Mouse (Mus musculus) layer of hippocampus, postnatal 14 days (tissue): ENCODE data around the gene Sox10. TPM values are rescaled to one million over a fixed set of nuclear protein-coding genes. Genes with fewer than 3 reads are reported as not detected.

Experiments used
- DNase-seq, 2 experiments: peaks; one replicate each; pipeline ENCODE4 v3.0.0; 2021 to 2022; ENCODE audit warnings: low spot score in 2 of 2, mixed read lengths in 1 of 2
- long read RNA-seq, 2 experiments: library from polyadenylated mRNA; stranded (forward); transcript quantifications; one replicate each; pipeline ENCODE4 v2.0.0; 2021
- total RNA-seq, 2 experiments: library from RNA; stranded (reverse); gene quantifications; 2 replicates each; pipeline ENCODE4 v1.2.3; 2021

The Sox10 gene
- 10 to 100 TPM; 52.2 to 54.1 TPM for total RNA-seq
- long read RNA-seq, experiment 1, transcript Sox10-201 (4 exons, 2,713 nt): major isoform, 38 of 50 reads
- long read RNA-seq, experiment 1, partial matches to known transcripts: 4 of 50 reads
- long read RNA-seq, experiment 1, other reads (novel, unspliced or antisense): 8 of 50 reads
- long read RNA-seq, experiment 2, transcript Sox10-201 (4 exons, 2,713 nt): major isoform, 38 of 66 reads
- long read RNA-seq, experiment 2, partial matches to known transcripts: 16 of 66 reads
- long read RNA-seq, experiment 2, other reads (novel, unspliced or antisense): 12 of 66 reads

DNA sequence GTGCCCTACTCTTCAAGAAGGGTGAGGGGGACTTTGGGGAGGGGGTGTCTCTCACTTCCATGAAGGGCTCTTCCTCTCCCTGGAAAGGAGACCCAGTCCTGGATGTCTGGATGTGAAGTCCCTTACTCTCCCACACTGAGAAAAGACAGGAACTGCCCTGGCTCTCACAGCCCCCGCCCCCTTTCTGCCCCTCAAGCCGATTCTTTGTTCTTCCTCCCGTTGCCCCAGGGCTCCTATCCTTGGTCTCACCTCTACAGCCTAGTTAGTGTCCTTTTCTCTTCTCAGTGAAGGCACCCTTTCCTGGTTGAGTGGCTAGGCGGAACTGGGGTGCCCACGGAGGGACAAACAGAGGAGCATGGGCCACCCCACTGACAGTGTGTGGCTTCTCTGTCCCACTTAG, at the start of gene Sox10:
Gene Sox10 (minus strand): TSS at position 101 of the 400 bp plus-strand sequence.
- no peak for DNase-seq

DNA sequence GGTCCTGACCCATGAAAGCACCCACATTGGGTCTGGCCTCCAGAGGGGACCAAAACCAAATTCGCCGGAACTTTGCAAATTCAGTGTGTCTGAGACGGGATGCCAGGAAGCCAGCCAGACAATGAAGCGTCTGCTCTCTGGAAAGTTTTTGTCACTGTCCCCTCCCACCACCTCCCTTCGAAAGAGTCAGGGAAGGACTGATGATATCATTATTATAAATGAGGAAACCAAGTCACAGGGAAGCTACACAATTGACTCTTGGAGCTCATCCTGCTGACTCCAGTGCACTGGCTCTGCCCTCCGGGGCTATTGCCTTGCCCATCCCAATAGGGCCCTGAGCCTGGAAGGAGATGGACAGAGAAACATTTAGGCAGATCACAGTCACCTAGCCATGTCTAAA, 48.6 kb upstream of the Sox10 start:
- no peak for DNase-seq

DNA sequence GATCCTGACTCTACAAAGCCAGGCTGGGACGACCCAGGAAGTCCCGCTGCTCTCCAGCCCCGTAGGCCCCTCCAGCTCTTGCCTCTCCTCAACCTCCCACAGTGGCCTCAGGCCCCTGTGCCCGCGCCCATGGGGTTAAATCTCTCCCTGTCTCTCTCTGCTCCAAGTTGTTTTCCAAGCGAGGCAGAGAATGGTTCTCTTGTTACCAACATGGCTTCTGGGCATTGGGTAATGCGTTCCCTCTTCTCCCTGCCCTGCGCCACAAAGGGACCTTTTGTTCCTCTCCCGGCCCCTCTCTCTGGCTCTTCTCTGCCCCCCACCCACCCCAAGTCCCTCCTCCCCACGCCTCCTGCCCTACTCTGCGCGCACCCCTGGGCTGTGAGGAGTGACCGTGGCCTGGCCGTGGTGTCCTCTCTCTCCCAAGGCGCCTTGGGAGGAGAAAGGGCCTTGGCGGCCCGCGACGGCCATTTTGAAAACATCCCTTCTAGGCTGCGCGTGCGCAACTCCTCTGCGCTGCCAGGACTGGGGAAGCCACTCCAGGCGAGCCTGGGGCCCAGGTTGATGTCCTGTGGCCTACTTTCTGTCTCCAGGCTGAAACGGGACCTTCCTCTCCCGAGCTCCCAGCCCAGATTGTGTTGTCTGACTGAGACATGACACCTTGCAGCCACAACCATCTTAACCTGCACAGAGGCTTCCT, 47.9 kb upstream of the Sox10 start:
- DNase-seq: no peak

DNA sequence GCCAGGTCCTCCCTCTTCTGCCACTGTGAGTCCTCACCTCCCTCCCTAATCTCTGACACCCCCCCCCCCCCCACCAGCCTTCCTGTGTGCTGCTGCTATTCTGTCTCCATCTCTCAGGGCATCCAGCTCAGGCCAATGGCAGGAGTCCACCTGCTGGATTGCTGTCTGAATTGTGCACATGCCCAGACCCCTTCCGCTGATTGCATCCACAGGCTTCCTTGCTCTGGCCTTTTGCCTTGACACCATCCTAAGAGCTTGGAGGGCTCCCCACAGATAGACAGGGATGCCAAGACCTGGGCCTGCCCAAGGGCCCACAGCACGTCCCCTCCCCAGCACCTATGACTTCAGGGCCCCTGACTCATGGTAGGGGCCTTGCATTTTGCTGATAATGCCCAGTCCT, 45.3 kb upstream of the Sox10 start:
- DNase-seq: no peak

DNA sequence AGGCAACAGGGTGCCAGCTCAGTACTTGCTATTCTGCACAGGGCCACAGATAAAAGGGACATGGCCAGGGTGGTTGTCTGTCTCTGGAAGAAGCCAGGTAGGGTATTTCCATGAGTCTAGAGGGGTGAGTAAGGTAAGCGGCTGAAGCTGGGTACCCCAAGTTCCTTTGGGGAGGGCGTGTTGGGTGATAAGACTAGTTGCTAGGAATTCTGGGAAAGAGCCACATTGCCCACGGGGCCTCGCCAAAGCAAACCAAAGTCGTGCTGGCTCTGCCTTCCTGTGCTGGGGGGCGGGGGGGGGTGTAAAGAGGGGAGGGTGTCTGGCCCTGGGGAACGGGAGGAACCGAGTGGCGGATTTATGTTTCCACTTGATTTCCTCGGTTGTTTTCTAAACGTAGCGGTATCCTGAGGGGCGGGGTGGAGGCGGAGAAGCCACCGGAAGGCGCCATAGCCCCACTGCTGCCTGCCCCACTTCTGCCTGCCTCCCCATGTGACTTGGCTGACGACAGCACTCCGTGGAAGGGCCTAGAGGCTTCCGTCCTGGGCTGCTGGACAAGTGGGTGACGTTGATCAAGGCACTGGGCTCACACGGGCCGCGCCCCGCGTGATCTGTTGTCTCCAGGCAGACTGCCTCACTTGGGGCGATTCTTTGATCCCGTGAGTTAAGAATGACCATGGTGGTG, 43.9 kb upstream of the Sox10 start:
- no peak for DNase-seq

DNA sequence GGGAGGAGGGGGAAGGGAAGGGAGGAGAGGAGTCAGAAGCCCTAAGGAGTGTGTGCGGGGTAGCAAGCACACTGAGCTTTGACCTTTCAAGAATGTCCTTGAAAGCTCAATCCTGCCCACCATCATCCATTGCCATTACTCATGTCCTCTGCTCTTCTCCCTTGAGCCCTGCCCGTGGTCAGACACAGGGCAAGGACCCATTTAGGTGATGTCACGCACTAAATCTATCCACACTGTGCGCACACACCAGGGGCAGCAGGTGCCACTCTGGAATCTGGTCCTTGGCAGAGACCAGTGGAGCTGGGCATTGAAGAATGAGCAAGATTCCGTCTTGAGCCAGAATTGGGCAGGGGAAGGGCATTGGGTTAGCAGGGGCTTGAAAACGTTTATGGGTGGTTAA, 43.2 kb upstream of the Sox10 start:
- DNase-seq: no peak

DNA sequence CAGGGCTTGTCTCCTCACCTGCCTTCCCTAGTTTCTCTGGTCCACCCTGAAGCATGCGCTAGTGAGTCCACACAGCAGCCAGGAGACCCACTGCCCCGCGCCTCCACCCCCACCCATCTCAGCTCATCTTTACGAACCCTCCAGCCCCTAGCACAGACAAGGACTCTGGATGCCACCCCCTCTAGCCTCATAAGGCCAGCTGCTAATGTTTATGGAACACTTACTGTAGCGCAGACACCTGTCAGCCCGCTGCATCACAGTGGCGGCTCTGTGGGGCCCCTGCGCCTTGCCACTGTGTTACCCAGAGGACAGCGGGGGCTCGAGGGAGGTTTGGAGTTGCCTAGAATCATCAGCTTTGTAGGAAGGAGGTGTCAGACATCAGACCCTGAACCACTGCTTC, 37.5 kb upstream of the Sox10 start:
- no peak for DNase-seq

DNA sequence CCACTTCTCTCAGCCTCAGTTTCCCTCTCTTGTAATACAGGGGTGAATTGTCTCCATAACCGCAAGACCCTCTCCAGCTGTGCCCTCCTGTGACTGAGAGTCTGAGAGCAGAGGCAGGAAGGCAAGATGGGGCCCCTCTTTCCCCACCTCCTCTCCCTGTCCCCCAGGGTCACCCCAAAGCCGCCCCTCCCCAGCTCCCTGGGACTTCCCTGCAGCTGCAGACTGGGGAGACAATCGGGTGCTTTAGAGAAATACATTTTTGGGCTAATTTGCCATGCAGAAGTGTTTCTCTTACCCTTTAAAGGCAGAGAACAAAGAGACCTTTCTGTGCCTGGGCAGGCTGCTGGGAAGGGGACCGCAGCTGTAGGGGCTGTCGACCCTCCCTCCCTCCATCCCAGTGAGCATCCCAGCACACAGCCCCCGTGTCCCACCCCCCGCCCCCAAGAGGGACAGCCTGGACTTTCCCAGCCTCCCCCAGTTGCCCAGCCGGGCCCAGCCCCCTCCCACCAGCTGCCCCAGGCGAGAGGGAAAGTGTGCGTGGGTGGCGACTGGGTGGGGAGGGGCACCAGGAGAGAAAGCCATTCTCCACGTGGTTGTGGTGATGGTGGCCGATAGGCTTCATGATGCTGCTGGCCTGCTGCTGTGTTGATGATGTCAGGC, 36.6 kb upstream of the Sox10 start:
- DNase-seq: peak in 1 of 2 experiments; percentile 52

DNA sequence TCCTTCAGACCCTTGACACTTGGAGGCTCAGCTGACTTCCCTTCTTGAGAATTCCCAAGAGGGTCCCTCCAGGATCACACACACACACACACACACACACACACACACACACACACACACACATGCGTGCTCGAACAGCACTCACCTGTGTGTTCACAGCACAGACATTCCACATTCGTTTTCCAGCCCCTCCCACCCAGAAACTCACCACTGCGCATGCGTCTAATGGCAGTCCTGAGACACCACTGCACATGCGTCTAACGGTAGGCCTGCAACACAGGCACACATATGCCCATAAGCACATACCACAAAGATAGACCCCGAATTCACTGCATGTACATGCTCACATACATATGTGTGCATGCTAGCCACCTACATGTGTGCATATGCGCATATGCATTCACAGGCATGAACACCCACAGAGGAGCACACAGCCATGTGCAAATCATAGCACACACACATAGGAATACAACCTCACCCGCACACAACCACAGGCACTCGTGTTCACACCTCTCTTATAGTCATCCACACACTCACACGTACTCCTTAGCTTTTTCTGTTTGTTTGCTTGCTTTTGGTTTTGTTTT, 34.4 kb upstream of the Sox10 start:
- no peak for DNase-seq

DNA sequence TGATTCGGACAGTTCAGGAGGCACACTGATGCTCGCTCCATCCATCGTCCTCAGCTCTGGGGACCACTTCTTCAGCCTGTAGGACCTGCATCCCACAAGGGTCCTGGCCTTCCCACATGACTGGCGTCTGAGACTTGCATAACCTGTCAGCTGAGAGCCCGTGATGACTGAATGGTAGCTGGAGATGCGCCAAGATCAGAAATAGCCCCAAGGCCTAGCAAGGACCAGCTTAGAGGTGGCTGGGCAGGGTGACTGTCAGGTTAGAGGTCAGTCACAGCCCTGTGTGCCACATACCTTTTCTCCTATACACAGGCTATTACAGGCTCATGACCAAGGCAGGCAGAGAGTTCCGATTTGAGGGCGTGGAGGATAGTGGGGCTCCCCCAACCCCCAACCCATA, 30.5 kb upstream of the Sox10 start:
- no peak for DNase-seq

DNA sequence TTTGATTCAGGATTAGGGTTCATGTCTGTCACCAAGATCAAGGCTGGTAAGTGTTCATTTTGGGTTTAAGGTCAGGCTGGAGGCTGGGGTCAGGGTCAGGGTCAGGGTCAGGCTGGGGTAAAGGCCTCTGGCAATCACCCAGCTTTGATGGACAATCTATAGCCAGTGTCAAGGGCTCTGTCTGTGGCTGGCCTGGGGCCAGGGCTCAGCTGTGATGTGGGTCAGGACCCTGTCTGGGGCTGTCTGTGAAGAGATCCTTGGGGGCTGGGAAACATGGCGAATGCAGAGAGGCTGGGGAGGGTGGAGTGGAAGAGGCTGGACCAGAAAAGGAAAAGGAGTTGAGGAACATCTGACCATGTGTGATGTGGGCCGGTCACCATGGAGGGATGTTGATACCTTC, 29.9 kb upstream of the Sox10 start:
- no peak for DNase-seq

DNA sequence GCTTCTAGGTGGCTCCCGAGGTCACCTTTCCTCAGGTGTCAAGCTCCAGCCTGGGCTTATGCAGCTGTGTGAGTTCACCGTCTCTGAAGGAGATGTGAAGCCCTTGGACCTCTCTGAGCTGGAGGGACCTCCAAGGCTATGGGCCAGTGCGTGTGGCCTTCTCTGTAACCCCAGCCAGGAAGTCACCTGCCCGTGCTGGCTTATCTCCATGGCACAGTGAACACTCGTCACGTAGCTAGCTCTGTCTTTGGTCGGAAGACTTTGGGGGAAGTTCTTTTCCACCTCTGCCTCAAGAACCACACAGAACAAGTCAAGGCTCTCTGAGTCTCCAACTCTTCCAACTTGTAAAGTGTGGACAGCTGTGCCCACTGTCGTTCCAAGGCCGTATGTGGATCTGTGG, 29.0 kb upstream of the Sox10 start:
- DNase-seq: no peak

DNA sequence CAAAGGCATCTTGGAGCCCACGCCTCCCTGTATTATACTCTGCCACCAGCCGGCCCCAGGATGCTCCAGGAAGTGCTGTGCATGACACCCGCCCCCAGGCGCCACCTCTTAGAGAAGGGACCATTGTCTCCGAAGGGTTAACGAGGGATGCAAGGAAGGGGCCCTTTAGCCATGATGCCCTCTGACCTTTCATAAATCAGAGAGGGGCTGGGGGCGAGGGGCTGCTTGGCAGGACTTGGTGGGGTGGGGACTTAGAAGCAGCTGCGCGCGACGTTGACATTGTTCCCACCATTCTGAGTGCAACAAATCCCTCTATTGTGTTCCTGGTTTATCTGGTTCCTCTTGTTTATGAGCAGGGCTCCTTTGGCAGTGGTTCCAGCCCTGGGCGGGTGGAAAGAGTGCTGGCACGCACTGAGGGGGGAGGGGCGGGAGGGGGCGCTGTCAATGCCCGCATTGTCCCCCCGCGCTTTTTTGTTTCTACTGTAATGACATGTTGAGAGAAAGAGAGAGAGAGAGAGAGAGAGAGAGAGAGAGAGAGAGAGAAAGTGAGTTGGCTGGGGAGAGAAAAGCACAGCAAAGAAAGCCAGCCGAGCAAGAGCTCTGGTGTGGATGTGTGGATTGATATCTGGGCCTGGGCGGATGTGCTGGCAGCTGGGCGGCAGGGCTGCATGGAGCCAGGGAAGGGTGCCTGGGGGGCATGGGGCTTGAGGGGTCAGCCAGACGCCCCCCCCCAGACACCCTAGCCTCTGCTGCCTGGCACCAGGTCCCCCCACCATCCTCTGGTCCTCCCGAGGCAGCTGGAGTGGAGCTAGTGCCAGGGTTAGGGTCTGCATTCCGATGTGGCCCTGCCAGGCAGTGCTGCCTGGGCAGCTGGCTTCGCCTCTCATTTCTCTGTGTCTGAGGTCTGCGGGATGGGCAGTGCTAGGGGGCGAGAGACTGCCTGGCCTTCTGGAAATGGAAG, 28.1 kb upstream of the Sox10 start:
- peak; percentile 59 to 71 for DNase-seq

DNA sequence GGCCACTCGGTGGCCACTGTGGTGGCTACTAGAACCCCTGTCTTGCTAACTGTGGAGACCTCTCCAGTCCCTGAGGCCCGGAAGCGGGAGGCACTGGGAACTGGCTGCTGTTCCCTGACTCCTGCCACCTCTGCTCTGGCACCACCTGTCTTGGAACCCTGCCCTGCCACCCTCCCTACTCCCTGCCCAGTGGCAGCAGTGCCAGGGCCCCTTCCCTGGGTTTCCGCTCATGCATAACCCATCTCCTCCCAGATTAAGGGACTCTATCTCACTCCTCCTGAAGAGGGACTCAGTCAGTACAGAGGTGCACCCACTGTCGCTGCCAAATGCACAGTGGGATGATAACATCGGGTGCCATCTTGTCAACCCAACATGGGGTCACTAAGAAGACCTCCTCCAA, 27.4 kb upstream of the Sox10 start:
- no peak for DNase-seq

DNA sequence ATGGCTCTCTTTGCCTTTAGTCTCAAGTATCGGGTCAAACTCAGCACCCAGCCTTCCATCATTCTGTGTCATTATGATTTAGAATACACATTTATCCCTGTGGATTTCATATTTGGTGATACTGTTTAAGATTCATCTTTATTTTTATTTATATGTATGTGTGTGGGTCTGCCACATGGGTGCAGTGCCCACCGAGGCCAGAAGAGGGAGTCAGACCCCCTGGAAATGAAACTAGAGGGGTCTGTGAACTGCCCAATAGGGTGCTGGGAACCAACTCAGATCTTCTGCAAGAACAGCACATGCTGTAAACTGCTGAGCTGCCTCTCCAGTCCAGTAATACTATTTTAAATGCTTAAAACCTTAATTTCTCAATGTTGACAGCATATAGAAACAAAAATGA, 26.4 kb upstream of the Sox10 start:
- no peak for DNase-seq

DNA sequence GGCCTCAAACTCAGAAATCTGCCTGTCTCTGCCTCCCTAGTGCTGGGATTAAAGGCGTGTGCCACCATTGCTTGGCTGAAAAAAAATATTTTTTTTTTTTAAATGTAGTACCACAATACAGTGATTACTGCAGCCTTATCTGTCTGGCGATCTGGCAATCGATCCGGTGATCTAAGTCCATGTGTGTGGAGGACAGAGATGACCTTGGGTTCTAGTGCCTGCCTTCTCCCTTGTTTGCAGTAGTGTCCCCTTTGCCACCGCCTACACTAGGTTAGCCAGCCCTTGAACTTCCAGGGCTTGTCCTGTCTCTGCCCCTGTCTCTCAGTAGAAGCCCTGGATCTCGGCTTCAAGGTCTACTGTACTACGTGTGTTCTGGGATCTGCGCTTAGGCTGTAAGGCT, 22.8 kb upstream of the Sox10 start:
- no peak for DNase-seq

DNA sequence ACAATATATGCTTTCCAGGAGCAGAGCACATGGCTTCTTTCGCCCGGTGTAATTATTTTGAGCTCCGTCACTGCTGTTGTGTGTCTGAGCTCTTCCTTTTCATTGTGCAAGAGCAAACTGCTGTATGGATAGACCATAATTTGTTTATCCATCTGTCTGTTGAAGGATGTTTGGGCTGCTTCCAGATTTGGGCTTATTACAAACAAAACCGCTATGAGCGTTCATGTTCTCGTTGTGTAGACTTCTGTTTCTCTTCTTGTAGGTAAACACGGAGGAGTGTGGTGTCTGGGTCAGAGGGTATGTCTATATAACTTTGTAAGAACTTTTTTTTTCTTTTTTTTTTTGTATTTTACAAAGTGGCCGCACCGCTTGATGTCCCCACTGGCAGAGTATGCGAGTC, 20.2 kb upstream of the Sox10 start:
- DNase-seq: no peak

DNA sequence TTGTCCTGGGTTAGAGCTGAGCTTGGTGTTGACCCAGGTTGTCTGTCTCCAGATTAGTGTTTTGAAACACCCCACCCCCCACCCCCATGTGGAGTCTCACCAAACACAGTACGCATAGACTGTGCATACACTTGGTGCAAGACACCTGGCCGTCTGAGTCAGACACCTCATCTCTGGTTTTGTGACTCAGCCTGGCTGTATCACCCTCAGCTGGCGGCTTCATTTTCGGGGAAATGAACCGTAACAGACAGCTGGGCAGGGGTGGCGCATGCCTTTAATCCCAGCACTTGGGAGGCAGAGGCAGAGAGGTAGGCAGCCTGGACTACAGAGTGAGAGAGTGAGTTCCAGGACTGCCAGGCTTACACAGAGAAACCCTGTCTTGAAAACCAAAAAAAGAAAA, 11.9 kb upstream of the Sox10 start:
- DNase-seq: no peak

DNA sequence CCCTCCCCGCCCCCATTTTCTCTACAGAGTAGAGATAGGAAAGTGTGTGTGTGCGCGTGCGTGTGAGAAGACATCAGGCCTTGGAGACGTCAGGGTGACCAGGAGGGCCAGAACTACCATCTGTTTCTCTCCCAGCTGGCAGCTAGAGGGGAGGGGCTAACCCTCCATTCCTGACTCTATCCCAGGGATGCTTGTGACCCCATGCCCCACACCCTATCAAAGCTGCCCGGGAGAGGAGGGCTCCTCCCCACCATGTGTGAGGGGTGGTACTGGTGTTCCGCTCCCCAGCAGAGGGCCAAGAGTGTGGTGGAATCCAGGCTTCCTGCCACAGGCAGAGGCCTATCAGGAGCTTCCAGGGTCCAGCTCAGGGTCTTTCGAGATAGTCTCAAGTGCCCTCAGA, 1.7 kb upstream of the Sox10 start:
- DNase-seq: no peak

DNA sequence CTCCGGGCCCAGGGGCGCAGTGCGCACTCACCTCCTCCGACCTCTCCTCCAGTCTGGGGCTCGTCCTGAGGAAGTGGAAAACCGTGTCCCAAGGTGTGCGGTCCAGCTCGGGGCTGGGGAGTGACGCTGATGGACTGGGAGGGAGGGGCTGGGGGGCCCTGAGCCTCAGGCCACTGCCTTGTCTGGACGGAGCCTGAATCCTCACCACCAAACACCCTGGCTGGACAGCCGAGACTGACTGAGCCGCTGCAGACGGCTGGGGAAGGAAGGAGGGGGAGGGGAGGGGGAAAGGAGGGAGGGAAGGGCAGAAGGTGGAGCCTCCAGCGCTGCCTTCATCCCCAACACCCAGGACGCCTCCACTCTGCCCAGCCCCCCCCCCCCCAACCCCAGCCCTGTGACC, 789 bp downstream of the Sox10 start:
- no peak for DNase-seq
